Mouse (Mus musculus): ENCODE results near the gene Dnajb2. TPM values are rescaled to one million over a fixed set of nuclear protein-coding genes. Genes with fewer than 3 reads are reported as not detected.

The Dnajb2 gene
- total RNA-seq, 2 experiments from 2014 or later, result 107 to 116 TPM

GRCm38 (mm10) chr1:75248041-75248772 lies 12.0 kb downstream of the Dnajb2 start:
- no peak for DNase-seq (ENCODE audit: low spot score in 2 of 2)

DNA sequence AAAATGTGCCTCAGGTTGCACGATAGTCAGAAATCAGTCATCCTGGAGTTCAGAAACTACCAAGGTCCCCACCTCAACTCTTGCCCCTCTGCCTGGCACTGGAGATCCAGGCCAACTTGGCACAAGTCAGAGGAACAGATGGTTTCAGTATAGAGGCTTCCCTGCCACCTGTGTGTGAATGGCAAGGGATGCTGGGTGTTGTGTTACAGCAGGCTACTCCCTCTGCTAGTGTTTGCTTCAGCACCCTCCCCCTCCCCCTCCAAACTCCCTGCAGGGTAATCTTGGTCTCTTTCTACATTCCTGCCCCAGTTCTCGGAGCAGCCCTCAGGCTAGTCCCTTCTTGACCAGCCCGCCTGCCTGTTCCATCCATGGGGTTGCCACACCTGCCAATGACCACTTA lies 14.3 kb downstream of the Dnajb2 start:
- no peak for DNase-seq (ENCODE audit: low spot score in 2 of 2)

DNA sequence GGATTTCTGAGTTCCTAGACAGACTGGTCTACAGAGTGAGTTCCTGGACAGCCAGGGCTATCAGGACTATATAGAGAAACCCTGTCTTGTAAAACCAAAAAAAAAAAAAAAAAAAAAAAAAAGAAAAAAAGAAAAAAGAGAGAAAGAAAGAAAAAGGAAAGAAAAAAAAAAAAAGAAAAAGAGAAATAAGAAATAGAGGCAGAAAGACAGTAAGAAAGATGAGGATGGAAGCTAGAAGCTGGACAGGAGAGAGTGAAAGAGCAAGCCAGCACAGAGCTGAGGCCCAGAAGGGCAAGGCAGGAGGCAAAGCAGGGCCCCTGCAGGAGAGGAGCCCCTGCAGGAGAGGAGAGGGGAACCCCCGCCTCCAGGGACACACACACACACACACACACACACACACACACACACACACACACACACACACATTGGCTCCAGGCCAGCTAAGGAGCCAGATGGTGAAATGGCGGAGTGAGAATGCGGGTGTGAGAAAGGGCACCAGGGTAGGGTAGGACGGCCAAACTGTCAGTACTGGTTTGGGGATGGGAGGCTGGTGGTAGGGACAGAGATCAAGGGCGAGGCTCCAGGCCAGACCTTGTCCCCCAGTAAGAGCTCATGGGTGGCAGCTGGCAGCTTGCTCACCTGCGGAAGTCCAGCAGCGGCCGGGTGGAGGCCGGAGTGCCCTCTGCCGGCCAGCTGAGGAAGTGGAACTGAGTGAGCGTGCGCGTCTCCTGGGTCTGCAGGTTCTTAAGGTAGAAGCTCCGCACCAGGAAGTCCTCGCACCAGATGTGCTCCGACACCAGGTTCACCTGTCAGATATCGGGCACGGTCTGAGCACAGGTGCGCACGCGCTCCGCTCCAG lies 15.1 kb downstream of the Dnajb2 start:
- peak; percentile 70 to 76 for DNase-seq (ENCODE audit: low spot score in 2 of 2)

GRCm38 (mm10) chr1:75252308-75252707 lies 16.1 kb downstream of the Dnajb2 start:
- no peak for DNase-seq (ENCODE audit: low spot score in 2 of 2)

- DNase-seq (ENCODE audit: low spot score in 2 of 2), result no peak
These were observed 16.8 kb downstream of the Dnajb2 start for GRCm38 (mm10) chr1:75253029-75253428.

DNA sequence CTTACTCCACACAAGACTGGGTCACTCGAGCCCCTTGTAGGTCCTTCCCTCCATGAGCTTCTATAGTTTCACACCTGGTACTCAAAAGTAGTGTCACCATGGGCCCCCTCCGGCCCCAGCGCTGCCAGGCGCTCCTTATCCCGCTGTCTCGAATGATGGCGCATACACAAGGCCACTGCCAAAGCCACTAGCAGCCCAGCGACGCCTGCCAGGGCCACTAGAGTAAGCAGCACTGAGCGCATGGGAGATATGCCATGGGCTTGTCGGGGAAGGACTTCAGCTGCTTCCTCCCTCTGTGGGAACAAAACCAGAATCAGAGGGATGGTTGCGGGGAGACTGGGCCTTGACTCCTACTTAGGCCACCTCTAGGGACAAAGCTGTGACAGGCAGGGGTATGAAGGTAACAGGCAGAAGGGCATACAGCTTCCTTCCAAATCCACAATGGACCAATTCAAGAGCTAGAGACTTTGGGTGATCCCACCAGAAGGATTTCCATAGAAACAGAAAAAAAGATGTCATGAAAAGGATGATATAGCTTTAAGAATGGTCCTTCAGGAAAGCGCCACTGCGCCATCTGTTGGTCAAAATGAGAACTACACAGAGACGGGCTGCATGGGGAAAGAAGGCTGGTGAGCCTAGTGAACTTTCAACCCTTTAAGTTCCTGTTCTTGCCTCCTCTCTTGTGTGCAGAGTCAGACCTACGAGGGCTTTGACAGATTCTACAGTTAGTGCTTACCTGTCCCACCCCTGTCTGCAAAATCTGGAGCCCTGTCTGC lies 17.8 kb downstream of the Dnajb2 start:
- peak; percentile 86 to 95 for DNase-seq (ENCODE audit: low spot score in 2 of 2)

GRCm38 (mm10) chr1:75254625-75255013 lies 18.4 kb downstream of the Dnajb2 start:
- DNase-seq (ENCODE audit: low spot score in 2 of 2), result no peak

- no peak for DNase-seq (ENCODE audit: low spot score in 2 of 2)
These were observed 19.4 kb downstream of the Dnajb2 start for GRCm38 (mm10) chr1:75255516-75256046.

- peak in 1 of 2 experiments; percentile 46 for DNase-seq (ENCODE audit: low spot score in 2 of 2)
These were observed 25.1 kb downstream of the Dnajb2 start for GRCm38 (mm10) chr1:75261278-75261677.

GRCm38 (mm10) chr1:75262969-75263951 lies 27.1 kb downstream of the Dnajb2 start:
- DNase-seq (ENCODE audit: low spot score in 2 of 2), result peak; percentile 65 to 69

DNA sequence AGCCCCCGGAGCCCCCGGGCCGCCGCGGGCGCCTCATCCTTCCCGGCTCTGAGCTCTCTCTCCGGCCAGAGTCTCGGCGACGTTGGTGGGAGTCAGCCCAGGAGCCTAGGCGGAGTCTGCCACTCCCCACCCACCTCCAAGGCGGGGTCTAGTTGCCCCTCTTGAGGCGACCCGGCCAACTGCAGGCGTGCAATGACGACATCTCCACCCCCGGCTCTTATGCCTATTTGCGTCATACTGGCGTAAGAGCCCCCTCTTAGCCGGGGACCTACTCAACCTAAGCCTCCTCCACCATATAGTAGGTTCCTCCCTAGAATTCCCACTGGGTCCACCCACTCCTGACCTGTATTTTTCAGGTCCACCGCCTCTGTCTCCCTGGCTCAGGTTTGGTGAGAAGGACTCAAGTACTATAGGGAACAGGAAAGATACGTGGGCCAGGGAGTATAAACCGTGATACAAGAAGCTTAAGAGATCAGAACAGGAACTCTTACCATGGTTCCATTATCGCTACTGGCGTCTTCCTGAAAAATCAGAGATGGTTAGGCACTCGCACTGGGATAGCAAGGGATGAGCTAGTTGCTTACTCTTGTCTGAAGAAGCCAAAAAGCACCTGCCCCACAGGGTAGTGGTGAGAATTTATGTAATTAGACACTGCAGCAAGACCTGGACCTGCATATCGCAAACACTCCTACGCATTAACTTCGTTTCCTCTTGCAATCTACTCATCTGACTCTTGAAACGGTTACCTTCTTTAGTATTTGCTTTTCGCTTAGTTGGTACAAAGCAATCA lies 28.1 kb downstream of the Dnajb2 start, which contains the start of gene Ptprn:
Gene Ptprn, minus strand, starts transcription at position 412 of the 790 bp plus-strand sequence.
- peak; percentile 79 to 84 for DNase-seq (ENCODE audit: low spot score in 2 of 2)

DNA sequence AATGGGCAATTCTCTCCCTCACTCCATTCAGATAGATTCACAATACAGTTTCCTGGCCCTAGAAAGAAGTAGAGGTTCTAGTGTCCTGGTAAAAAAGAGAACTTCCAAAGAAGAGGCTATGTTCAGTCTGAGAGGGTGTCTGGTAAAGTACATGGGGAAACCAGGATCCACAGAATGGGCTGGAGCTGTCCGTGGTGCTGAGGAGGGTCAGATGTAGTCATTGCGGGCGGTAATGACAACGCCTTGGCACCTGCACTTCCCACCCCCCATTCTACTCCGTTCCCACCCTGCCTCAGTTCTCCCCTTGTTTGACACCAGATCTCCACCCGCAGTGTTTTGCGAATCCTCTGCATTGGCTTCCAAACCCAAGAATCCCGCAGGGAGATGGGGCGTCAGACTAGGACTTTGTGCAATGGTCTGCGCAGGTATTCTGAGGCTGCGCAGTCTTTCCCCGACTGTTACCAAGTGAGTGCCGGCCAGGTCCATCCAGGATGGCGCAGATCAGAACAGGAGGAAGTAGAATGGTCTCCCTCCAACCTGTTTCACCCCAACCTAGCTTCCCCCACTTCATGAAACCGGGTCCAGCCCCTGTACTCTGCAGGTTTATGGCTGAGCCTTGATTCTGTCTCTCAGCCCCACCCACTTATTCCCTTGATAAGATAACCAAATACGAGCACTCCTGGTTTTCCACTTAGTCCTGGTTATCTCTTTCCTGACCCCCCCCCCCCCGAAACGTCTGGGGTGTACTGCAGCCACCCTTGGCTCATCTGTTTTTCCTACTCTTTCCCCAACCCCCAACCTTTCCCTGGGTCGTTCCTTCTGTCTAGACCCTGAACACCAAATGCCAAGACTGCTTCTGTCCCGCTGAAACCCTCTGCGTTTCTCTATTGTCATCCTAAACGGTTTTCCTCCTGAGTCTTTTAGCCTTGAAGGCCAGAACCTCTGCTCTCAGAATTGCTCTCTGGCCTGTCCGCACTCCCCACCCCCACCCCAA lies 41.3 kb downstream of the Dnajb2 start:
- no peak for DNase-seq (ENCODE audit: low spot score in 2 of 2)

DNA sequence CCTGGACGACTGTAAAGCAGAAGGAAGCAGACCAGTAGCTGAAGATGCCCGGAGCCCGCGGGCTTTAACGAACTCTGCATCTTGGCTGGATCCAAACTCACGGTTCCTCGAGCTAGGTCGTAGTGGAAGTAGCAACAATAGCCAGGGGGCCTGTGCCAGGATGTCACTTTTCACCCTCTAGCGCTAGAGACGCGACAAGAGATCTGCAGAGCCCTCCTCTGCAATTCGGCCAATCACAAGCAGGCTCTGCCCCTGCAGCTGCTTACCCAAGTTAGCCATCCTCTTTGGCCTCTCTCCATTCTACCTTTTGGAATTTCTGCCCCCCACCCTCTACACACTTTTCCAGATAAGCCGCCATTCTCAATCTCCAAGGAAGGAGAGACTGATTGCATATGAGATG lies 42.0 kb downstream of the Dnajb2 start, which contains the start of gene Resp18:
Gene Resp18, minus strand, starts transcription at position 188 of the 400 bp plus-strand sequence.
- no peak for DNase-seq (ENCODE audit: low spot score in 2 of 2)

DNA sequence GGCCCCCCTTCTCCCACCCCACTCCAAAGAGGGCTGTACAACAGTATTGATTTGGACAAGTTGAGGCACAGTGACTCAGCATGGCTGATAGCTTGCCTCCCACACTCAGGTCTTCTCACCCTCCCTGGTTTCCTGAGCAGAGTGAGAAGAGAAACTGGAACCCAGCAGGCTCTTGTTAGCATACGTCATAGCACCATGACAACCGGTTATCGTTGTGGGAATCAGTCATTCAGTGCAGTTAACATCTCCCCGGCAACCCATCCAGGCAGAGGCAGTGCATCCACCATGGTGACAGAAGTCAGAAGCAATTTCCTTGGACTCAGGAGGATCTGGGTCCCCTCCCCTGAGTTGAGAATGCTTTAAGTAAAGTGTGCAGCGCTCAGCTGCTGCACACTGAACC lies 46.8 kb downstream of the Dnajb2 start:
- no peak for DNase-seq (ENCODE audit: low spot score in 2 of 2)

- DNase-seq (ENCODE audit: low spot score in 2 of 2), result no peak
These were observed 48.7 kb downstream of the Dnajb2 start for GRCm38 (mm10) chr1:75284911-75285310.

GRCm38 (mm10) chr1:75289376-75289775 lies 53.2 kb downstream of the Dnajb2 start:
- DNase-seq (ENCODE audit: low spot score in 2 of 2), result no peak

- no peak for DNase-seq (ENCODE audit: low spot score in 2 of 2)
These were observed 53.8 kb downstream of the Dnajb2 start for GRCm38 (mm10) chr1:75289888-75290431.
